Mouse (Mus musculus) embryonic facial prominence, embryonic 12.5 days (tissue): ENCODE results near the gene Myt1l. TPM values are rescaled to one million over a fixed set of nuclear protein-coding genes. Genes with fewer than 3 reads are reported as not detected.

Experiments
- ATAC-seq: fragments of 200-750 bp; cut with Nextera tagmentation; 2 replicates; pipeline ENCODE4 v1.8.0; 2017; ENCODE audit not compliant: insufficient number of reproducible peaks, insufficient read depth, low FRiP score, low TSS enrichment
- H3K27ac ChIP-seq: fragments of 300-500 bp; sonication (generic); 2 replicates; pipeline ENCODE4 v1.5.1; 2016; ENCODE audit warnings: mild to moderate bottlenecking
- H3K27me3 ChIP-seq: fragments of 300-500 bp; sonication (generic); 2 replicates; pipeline ENCODE4 v1.6.1; 2016; ENCODE audit warnings: mild to moderate bottlenecking, moderate library complexity
- H3K36me3 ChIP-seq: fragments of 300-500 bp; sonication (generic); 2 replicates; pipeline ENCODE4 v1.6.1; 2016; ENCODE audit warnings: mild to moderate bottlenecking
- H3K4me1 ChIP-seq: fragments of 300-500 bp; sonication (generic); 2 replicates; pipeline ENCODE4 v1.6.1; 2016
- H3K4me2 ChIP-seq: fragments of 300-500 bp; sonication (generic); replicated peaks from 2 replicates; pipeline ENCODE4 v1.6.1; 2016; ENCODE audit warnings: mild to moderate bottlenecking, moderate library complexity
- H3K4me3 ChIP-seq: fragments of 300-500 bp; sonication (generic); 2 replicates; pipeline ENCODE4 v1.5.1; 2016; ENCODE audit warnings: mild to moderate bottlenecking
- H3K9ac ChIP-seq: fragments of 300-500 bp; sonication (generic); 2 replicates; pipeline ENCODE4 v1.6.1; 2016; ENCODE audit warnings: mild to moderate bottlenecking, moderate library complexity
- H3K9me3 ChIP-seq: fragments of 300-500 bp; sonication (generic); 2 replicates; pipeline ENCODE4 v1.6.1; 2016; ENCODE audit warnings: mild to moderate bottlenecking, moderate library complexity
- WGBS: fragments of 180-500 bp; shearing (Covaris S2); methylation state at CpG from one replicate; pipeline ENCODE4 v1.1.7; 2016; 5-methylcytosine and 5-hydroxymethylcytosine counted together
- polyA plus RNA-seq: library from polyadenylated mRNA; unstranded; fragments of >200 nt; fragmentation: Nextera tagmentation; extraction: Ambion mirVana; gene quantifications from 2 replicates; pipeline ENCODE4 v1.2.1, GENCODE M21; 2016

The Myt1l gene
- polyA plus RNA-seq, 1 experiment from 2014 or later: 9.8 TPM

GRCm38 (mm10) chr12:29798595-29799391 is 270.6 kb downstream of the Myt1l start:
- Histone ChIP-seq H3K27me3 (no peaks in the 10 kb centered on the region), H3K27ac (no peak overlapping the region), H3K4me2 (no peak overlapping the region), H3K9me3 (no peaks in the 10 kb centered on the region), H3K9ac (no peak overlapping the region), H3K4me3 (no peak overlapping the region), H3K36me3 (no peaks in the 10 kb centered on the region), H3K4me1 (no peaks in the 10 kb centered on the region)
- no peak for ATAC-seq
- 57% methylated on average over 3 of the region's 3 CpGs for WGBS

- Histone ChIP-seq H3K27me3 (no peaks in the 10 kb centered on the region), H3K9ac (no peak overlapping the region), H3K4me1 (no peaks in the 10 kb centered on the region), H3K9me3 (no peaks in the 10 kb centered on the region), H3K36me3 (no peaks in the 10 kb centered on the region), H3K27ac (no peak overlapping the region), H3K4me2 (no peak overlapping the region), H3K4me3 (no peak overlapping the region)
- ATAC-seq: no peak
- WGBS: 77% methylated on average over 1 of the region's 1 CpGs
Measured at GRCm38 (mm10) chr12:29806415-29806814, 278.2 kb downstream of the Myt1l start.

GRCm38 (mm10) chr12:29809569-29810185 is 281.5 kb downstream of the Myt1l start:
- no peaks in the 10 kb centered on the region for H3K36me3 ChIP-seq
- H3K9ac ChIP-seq: no peak overlapping the region
- no peak overlapping the region for H3K4me2 ChIP-seq
- H3K9me3 ChIP-seq: no peaks in the 10 kb centered on the region
- H3K4me1 ChIP-seq: no peaks in the 10 kb centered on the region
- 69% methylated on average over 12 of the region's 12 CpGs for whole genome bisulfite sequencing
- no peak overlapping the region for H3K4me3 ChIP-seq
- H3K27me3 ChIP-seq: no peaks in the 10 kb centered on the region
- no peak overlapping the region for H3K27ac ChIP-seq
- no peak for ATAC-seq

- Histone ChIP-seq H3K36me3 (no peaks in the 10 kb centered on the region), H3K4me3 (no peak overlapping the region), H3K4me1 (no peaks in the 10 kb centered on the region), H3K9me3 (no peaks in the 10 kb centered on the region), H3K4me2 (no peak overlapping the region), H3K27me3 (no peaks in the 10 kb centered on the region), H3K27ac (no peak overlapping the region), H3K9ac (no peak overlapping the region)
- no peak for ATAC-seq
- WGBS: 86% methylated on average over 2 of the region's 2 CpGs
Measured at GRCm38 (mm10) chr12:29815466-29815865, 287.3 kb downstream of the Myt1l start.

- Histone ChIP-seq H3K27me3 (no peaks in the 10 kb centered on the region), H3K4me3 (no peak overlapping the region), H3K9ac (no peak overlapping the region), H3K36me3 (no peaks in the 10 kb centered on the region), H3K4me2 (no peak overlapping the region), H3K9me3 (no peaks in the 10 kb centered on the region), H3K27ac (no peak overlapping the region), H3K4me1 (no peaks in the 10 kb centered on the region)
- no peak for ATAC-seq
- 70% methylated on average over 2 of the region's 2 CpGs for WGBS
Measured at GRCm38 (mm10) chr12:29816130-29816529, 287.9 kb downstream of the Myt1l start.

GRCm38 (mm10) chr12:29816761-29817160 is 288.6 kb downstream of the Myt1l start:
- no peaks in the 10 kb centered on the region for H3K9me3 ChIP-seq
- H3K4me1 ChIP-seq: no peaks in the 10 kb centered on the region
- no peak overlapping the region for H3K4me2 ChIP-seq
- ATAC-seq: no peak
- no peak overlapping the region for H3K4me3 ChIP-seq
- H3K27ac ChIP-seq: no peak overlapping the region
- H3K9ac ChIP-seq: no peak overlapping the region
- no peaks in the 10 kb centered on the region for H3K27me3 ChIP-seq
- H3K36me3 ChIP-seq: no peaks in the 10 kb centered on the region
- 65% methylated on average over 6 of the region's 6 CpGs for WGBS

- no peak overlapping the region for H3K4me2 ChIP-seq
- WGBS: 54% methylated on average over 3 of the region's 3 CpGs
Measured at GRCm38 (mm10) chr12:29822216-29822615, 294.0 kb downstream of the Myt1l start.

GRCm38 (mm10) chr12:29823766-29824417 is 295.7 kb downstream of the Myt1l start:
- Histone ChIP-seq H3K27me3 (no peaks in the 10 kb centered on the region), H3K36me3 (no peaks in the 10 kb centered on the region), H3K9ac (no peak overlapping the region), H3K4me1 (no peaks in the 10 kb centered on the region), H3K4me3 (no peak overlapping the region), H3K27ac (no peak overlapping the region), H3K4me2 (no peak overlapping the region), H3K9me3 (no peaks in the 10 kb centered on the region)
- no peak for ATAC-seq
- WGBS: 75% methylated on average over 10 of the region's 10 CpGs

More at GRCm38 (mm10) chr12:29822216-29822615, 294.0 kb downstream of the Myt1l start:
- H3K27me3 ChIP-seq: no peaks in the 10 kb centered on the region
- no peaks in the 10 kb centered on the region for H3K9me3 ChIP-seq
- no peak overlapping the region for H3K4me3 ChIP-seq
- no peak overlapping the region for H3K27ac ChIP-seq
- no peak overlapping the region for H3K9ac ChIP-seq
- no peak for ATAC-seq
- H3K36me3 ChIP-seq: no peaks in the 10 kb centered on the region
- no peaks in the 10 kb centered on the region for H3K4me1 ChIP-seq

- H3K27me3 ChIP-seq: no peaks in the 10 kb centered on the region
- no peaks in the 10 kb centered on the region for H3K9me3 ChIP-seq
- H3K4me3 ChIP-seq: no peak overlapping the region
- no peak overlapping the region for H3K4me2 ChIP-seq
- H3K27ac ChIP-seq: no peak overlapping the region
- no peaks in the 10 kb centered on the region for H3K4me1 ChIP-seq
- no peak overlapping the region for H3K9ac ChIP-seq
- H3K36me3 ChIP-seq: no peaks in the 10 kb centered on the region
- no peak for ATAC-seq
Measured at GRCm38 (mm10) chr12:29830571-29830970, 302.4 kb downstream of the Myt1l start.

- ATAC-seq: no peak
- no peak overlapping the region for H3K9ac ChIP-seq
- H3K4me3 ChIP-seq: no peak overlapping the region
Measured at GRCm38 (mm10) chr12:29831356-29831755, 303.2 kb downstream of the Myt1l start.

GRCm38 (mm10) chr12:29837301-29837791 is 309.2 kb downstream of the Myt1l start:
- ATAC-seq: no peak
- WGBS: 48% methylated on average over 5 of the region's 5 CpGs
- H3K4me2 ChIP-seq: no peak overlapping the region

More at GRCm38 (mm10) chr12:29831356-29831755, 303.2 kb downstream of the Myt1l start:
- Histone ChIP-seq H3K4me2 (no peak overlapping the region), H3K27ac (no peak overlapping the region), H3K9me3 (no peaks in the 10 kb centered on the region), H3K36me3 (no peaks in the 10 kb centered on the region), H3K4me1 (no peaks in the 10 kb centered on the region), H3K27me3 (no peaks in the 10 kb centered on the region)
- WGBS: 73% methylated on average over 11 of the region's 11 CpGs

GRCm38 (mm10) chr12:29838421-29838820 is 310.2 kb downstream of the Myt1l start:
- H3K4me1 ChIP-seq: no peaks in the 10 kb centered on the region
- H3K4me2 ChIP-seq: no peak overlapping the region
- WGBS: 82% methylated on average over 7 of the region's 7 CpGs
- no peak overlapping the region for H3K4me3 ChIP-seq
- H3K27me3 ChIP-seq: no peaks in the 10 kb centered on the region
- H3K36me3 ChIP-seq: no peaks in the 10 kb centered on the region
- no peak overlapping the region for H3K9ac ChIP-seq
- H3K9me3 ChIP-seq: no peaks in the 10 kb centered on the region
- no peak overlapping the region for H3K27ac ChIP-seq
- no peak for ATAC-seq

More at GRCm38 (mm10) chr12:29837301-29837791, 309.2 kb downstream of the Myt1l start:
- no peaks in the 10 kb centered on the region for H3K36me3 ChIP-seq
- no peak overlapping the region for H3K4me3 ChIP-seq
- no peaks in the 10 kb centered on the region for H3K4me1 ChIP-seq
- H3K9ac ChIP-seq: no peak overlapping the region
- no peaks in the 10 kb centered on the region for H3K9me3 ChIP-seq
- no peak overlapping the region for H3K27ac ChIP-seq
- H3K27me3 ChIP-seq: no peaks in the 10 kb centered on the region
